Mouse (Mus musculus) small intestine, adult 2 months (tissue): ENCODE measurements around the gene Calhm6. TPM values are rescaled to one million over a fixed set of nuclear protein-coding genes. Genes with fewer than 3 reads are reported as not detected.

Experiments used
- H3K27ac ChIP-seq: fragments of 200-500 bp; 2 replicates; pipeline ENCODE4 v1.5.1; 2012; ENCODE audit warnings: low read depth, low read length, control low read depth, inconsistent platforms; ENCODE audit not compliant: insufficient read depth
- H3K27me3 ChIP-seq: fragments of 200-500 bp; 2 replicates; pipeline ENCODE4 v1.6.1; 2012; ENCODE audit warnings: mild to moderate bottlenecking, moderate library complexity, low read length, inconsistent platforms; ENCODE audit not compliant: control insufficient read depth, insufficient read depth
- H3K36me3 ChIP-seq: fragments of 200-500 bp; 2 replicates; pipeline ENCODE4 v1.6.1; 2012; ENCODE audit warnings: mild to moderate bottlenecking, low read length, control low read depth, inconsistent platforms; ENCODE audit not compliant: control insufficient read depth, insufficient read depth
- H3K4me1 ChIP-seq: fragments of 200-500 bp; 2 replicates; pipeline ENCODE4 v1.6.1; 2012; ENCODE audit warnings: low read length, inconsistent platforms, mixed read lengths; ENCODE audit not compliant: control insufficient read depth, insufficient read depth, insufficient read length
- H3K4me3 ChIP-seq: fragments of 200-500 bp; 2 replicates; pipeline ENCODE4 v1.5.1; 2012; ENCODE audit warnings: low read depth, mild to moderate bottlenecking, control low read depth, inconsistent platforms, low read length, moderate library complexity
- CTCF ChIP-seq: fragments of 200-500 bp; IDR thresholded peaks from 2 replicates; pipeline ENCODE4 v1.5.1; 2012; ENCODE audit warnings: low read depth, mild to moderate bottlenecking, control low read depth, inconsistent platforms, low read length, moderate library complexity, mixed read lengths; ENCODE audit not compliant: insufficient replicate concordance, insufficient read length; ENCODE audit errors: extremely low read depth
- POLR2A ChIP-seq: fragments of 200-500 bp; IDR thresholded peaks from 2 replicates; pipeline ENCODE4 v1.6.1; 2012; ENCODE audit warnings: low read depth, mild to moderate bottlenecking, control low read depth, inconsistent platforms, low read length, moderate library complexity
- WGBS: fragments of 180-500 bp; shearing (Covaris S2); methylation state at CpG from one replicate; pipeline ENCODE4 v1.1.7; 2018; 5-methylcytosine and 5-hydroxymethylcytosine counted together
- polyA plus RNA-seq: library from polyadenylated mRNA; depleted of rRNA; stranded (reverse); fragments of >200 nt; gene quantifications from 2 replicates; pipeline ENCODE4 v1.2.3, GENCODE M21; 2012; rRNA removed

Gene Calhm6
- polyA plus RNA-seq, 1 experiment: 5.4 TPM

DNA sequence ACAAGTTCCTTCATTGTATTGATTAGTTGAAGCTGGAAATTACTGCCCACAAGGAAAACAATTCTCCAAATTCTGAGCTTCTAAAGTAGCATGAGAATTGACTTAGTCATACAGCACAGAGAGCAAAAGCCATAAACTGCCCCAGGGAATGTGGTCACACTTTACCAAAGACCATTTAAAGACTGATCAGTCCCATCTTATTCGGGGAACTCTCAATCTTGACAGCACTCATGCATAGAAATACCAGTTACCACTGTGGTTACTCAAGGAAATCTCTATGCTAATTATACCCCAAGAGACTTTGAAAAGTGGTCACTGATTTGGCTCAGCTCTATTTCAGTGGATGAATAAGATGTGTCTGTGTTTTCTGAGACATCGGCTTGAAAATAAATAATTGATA is 32.6 kb downstream of the Calhm6 start:
- Histone ChIP-seq H3K4me3 (no peak overlapping the region), H3K27ac (no peak overlapping the region), H3K27me3 (no peaks in the 10 kb centered on the region), H3K4me1 (no peaks in the 10 kb centered on the region), H3K36me3 (no peaks in the 10 kb centered on the region)
- no peak for TF ChIP-seq POLR2A
- TF ChIP-seq CTCF: no peak
- WGBS: 68% methylated on average over 2 of the region's 2 CpGs

GRCm38 (mm10) chr10:34091888-34092287 is 35.9 kb downstream of the Calhm6 start:
- Histone ChIP-seq H3K36me3 (no peaks in the 10 kb centered on the region), H3K4me1 (no peaks in the 10 kb centered on the region), H3K4me3 (no peak overlapping the region), H3K27ac (no peak overlapping the region), H3K27me3 (no peaks in the 10 kb centered on the region)
- 63% methylated on average over 5 of the region's 5 CpGs for WGBS
- TF ChIP-seq POLR2A (no peak), CTCF (no peak)

DNA sequence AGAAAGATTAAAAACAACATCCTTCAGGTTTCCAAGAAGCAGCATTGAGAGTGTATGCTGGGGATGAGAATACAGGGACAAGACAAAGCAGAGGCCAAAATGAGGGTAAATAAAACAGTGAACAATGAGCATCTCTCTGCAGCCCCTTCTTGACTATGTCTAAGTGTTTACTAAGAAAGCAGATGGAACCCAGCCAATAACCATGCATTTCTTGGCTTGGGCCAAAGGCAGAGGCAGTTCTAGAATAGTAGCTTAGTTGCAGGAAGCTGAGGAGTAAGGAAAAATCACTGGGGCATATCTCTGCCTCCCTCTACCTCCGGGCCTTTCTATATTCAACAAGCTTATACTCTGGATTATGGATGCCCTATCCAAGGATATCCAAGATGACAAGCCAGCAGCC is 37.3 kb downstream of the Calhm6 start:
- TF ChIP-seq CTCF (no peak), POLR2A (no peak)
- 71% methylated on average over 1 of the region's 1 CpGs for WGBS
- no peaks in the 10 kb centered on the region for H3K4me1 ChIP-seq
- H3K27ac ChIP-seq: no peak overlapping the region
- H3K27me3 ChIP-seq: no peaks in the 10 kb centered on the region
- H3K36me3 ChIP-seq: no peaks in the 10 kb centered on the region
- no peak overlapping the region for H3K4me3 ChIP-seq

DNA sequence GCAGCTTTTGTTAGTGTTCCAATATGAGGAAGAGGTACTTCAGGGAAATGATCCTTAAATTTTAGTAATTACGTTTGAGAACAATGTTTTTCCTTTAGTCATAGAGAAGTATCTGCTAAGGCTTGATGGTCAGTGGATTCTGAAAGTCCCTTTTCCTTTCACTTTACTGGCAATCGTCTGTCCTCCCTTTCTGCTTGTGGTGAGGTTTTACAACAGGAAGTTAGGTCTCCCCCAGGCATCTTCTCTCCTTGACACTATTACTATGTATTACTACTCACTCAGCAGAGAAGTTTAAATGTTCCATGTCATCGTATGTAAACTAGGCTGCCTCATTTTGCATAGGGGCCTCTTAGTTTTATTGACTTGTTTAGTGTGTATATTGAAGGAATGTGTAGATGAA is 38.3 kb downstream of the Calhm6 start:
- no peaks in the 10 kb centered on the region for H3K27me3 ChIP-seq
- H3K4me3 ChIP-seq: no peak overlapping the region
- no peak for TF ChIP-seq CTCF
- no peak for TF ChIP-seq POLR2A
- H3K4me1 ChIP-seq: no peaks in the 10 kb centered on the region
- H3K27ac ChIP-seq: no peak overlapping the region
- no peaks in the 10 kb centered on the region for H3K36me3 ChIP-seq
- WGBS: 42% methylated on average over 3 of the region's 3 CpGs

DNA sequence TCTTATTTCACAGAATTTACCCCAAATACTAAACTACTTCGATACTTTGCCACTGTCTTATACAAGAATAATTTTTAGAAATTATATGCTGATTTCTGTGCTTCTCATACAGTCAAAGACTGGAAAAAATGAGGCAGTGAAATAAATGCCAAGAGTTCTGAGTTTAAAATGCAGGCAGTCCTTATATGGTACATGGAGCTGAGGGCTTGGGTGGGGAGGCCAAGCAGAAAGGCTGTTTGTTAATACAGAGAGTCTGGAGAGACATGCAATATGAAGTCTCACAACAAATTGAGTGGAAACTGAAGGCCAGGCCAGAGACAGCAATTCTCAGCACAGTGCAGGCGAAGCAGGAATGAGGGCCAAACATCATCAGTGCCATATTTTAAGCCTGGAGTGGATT is 39.3 kb downstream of the Calhm6 start:
- H3K4me1 ChIP-seq: no peaks in the 10 kb centered on the region
- TF ChIP-seq POLR2A: no peak
- TF ChIP-seq CTCF: no peak
- H3K4me3 ChIP-seq: no peak overlapping the region
- no peak overlapping the region for H3K27ac ChIP-seq
- no peaks in the 10 kb centered on the region for H3K27me3 ChIP-seq
- H3K36me3 ChIP-seq: no peaks in the 10 kb centered on the region
- 74% methylated on average over 2 of the region's 2 CpGs for WGBS

GRCm38 (mm10) chr10:34086514-34086913 is 41.3 kb downstream of the Calhm6 start:
- no peak overlapping the region for H3K4me3 ChIP-seq
- H3K27me3 ChIP-seq: no peaks in the 10 kb centered on the region
- 69% methylated on average over 1 of the region's 1 CpGs for WGBS

More at GRCm38 (mm10) chr10:34086514-34086913, 41.3 kb downstream of the Calhm6 start:
- TF ChIP-seq POLR2A: no peak
- no peak for TF ChIP-seq CTCF
- H3K4me1 ChIP-seq: no peaks in the 10 kb centered on the region
- no peaks in the 10 kb centered on the region for H3K36me3 ChIP-seq
- no peak overlapping the region for H3K27ac ChIP-seq

Other genes starting within 250 kb of the Calhm6 start
- 0.05 TPM in 1 of 2 replicates, not detected in the other for gene Rsph4a, start 222.9 kb downstream of the Calhm6 start, polyA plus RNA-seq
- gene Zup1, start 176.7 kb downstream of the Calhm6 start, polyA plus RNA-seq: 0.84 and 2.4 TPM in 2 replicates
- 19.9 and 29.3 TPM in 2 replicates for gene Rwdd1, start 108.4 kb downstream of the Calhm6 start, polyA plus RNA-seq
- gene Trappc3l, start 90.4 kb downstream of the Calhm6 start, polyA plus RNA-seq: not detected in 2 replicates
- gene Calhm4, start 83.7 kb downstream of the Calhm6 start, polyA plus RNA-seq: not detected in 2 replicates
- 0.14 and 0.15 TPM in 2 replicates for gene Calhm5, start 31.5 kb downstream of the Calhm6 start, polyA plus RNA-seq
- 3.2 and 3.5 TPM in 2 replicates for gene Dse, start 79.7 kb upstream of the Calhm6 start, polyA plus RNA-seq
- gene Tspyl1, start 154.2 kb upstream of the Calhm6 start, polyA plus RNA-seq: 9.9 and 16.6 TPM in 2 replicates
- 1.3 and 1.5 TPM in 2 replicates for gene Tspyl4, start 169.5 kb upstream of the Calhm6 start, polyA plus RNA-seq